Mouse (Mus musculus) lung, embryonic 14.5 days (tissue): ENCODE data around the gene Meox2. TPM values are rescaled to one million over a fixed set of nuclear protein-coding genes. Genes with fewer than 3 reads are reported as not detected.

Experiments used
- ATAC-seq: fragments of 200-750 bp; cut with Nextera tagmentation; 2 replicates; pipeline ENCODE4 v1.8.0; 2017; ENCODE audit warnings: mild to moderate bottlenecking, moderate TSS enrichment, moderate library complexity; ENCODE audit not compliant: insufficient read depth
- DNase-seq: peaks from one replicate; pipeline ENCODE4 v3.0.0-alpha.2; 2015
- H3K27ac ChIP-seq: fragments of 300-500 bp; sonication (generic); 2 replicates; pipeline ENCODE4 v1.5.1; 2014; ENCODE audit warnings: low read depth, mild to moderate bottlenecking, moderate library complexity
- H3K27me3 ChIP-seq: fragments of 300-500 bp; sonication (generic); 2 replicates; pipeline ENCODE4 v1.6.1; 2014; ENCODE audit warnings: low read length, control low read depth; ENCODE audit not compliant: insufficient read depth
- H3K36me3 ChIP-seq: fragments of 300-500 bp; sonication (generic); 2 replicates; pipeline ENCODE4 v1.6.1; 2014; ENCODE audit warnings: control low read depth; ENCODE audit not compliant: insufficient read depth
- H3K4me1 ChIP-seq: fragments of 300-500 bp; sonication (generic); 2 replicates; pipeline ENCODE4 v1.6.1; 2014; ENCODE audit warnings: antibody characterized with exemption, control low read depth; ENCODE audit not compliant: insufficient read depth
- H3K4me2 ChIP-seq: fragments of 300-500 bp; sonication (generic); 2 replicates; pipeline ENCODE4 v1.6.1; 2014; ENCODE audit warnings: mild to moderate bottlenecking
- H3K4me3 ChIP-seq: fragments of 300-500 bp; sonication (generic); 2 replicates; pipeline ENCODE4 v1.5.1; 2014; ENCODE audit warnings: low read depth, low read length
- H3K9ac ChIP-seq: fragments of 300-500 bp; sonication (generic); 2 replicates; pipeline ENCODE4 v1.6.1; 2014
- H3K9me3 ChIP-seq: fragments of 300-500 bp; sonication (generic); 2 replicates; pipeline ENCODE4 v1.6.1; 2016; ENCODE audit warnings: low read depth, low read length, control low read depth
- CTCF ChIP-seq: IDR thresholded peaks from 2 replicates; pipeline ENCODE4 v1.5.1; 2016; ENCODE audit warnings: antibody characterized with exemption, low read depth
- WGBS: fragments of 180-500 bp; shearing (Covaris S2); extraction: QIAGEN DNeasy Blood & Tissue Kit; methylation state at CpG from one replicate; pipeline ENCODE4 v1.1.7; 2014; 5-methylcytosine and 5-hydroxymethylcytosine counted together
- polyA plus RNA-seq: library from polyadenylated mRNA; unstranded; fragments of >200 nt; fragmentation: Nextera tagmentation; extraction: Ambion mirVana; gene quantifications from 2 replicates; pipeline ENCODE4 v1.2.1, GENCODE M21; 2014

Gene Meox2
- polyA plus RNA-seq, 1 experiment from 2014 or later: 31.7 TPM

- Histone ChIP-seq H3K9ac (peak overlapping the region; percentile 75), H3K9me3 (no peaks in the 10 kb centered on the region), H3K36me3 (no peaks in the 10 kb centered on the region), H3K27ac (peak overlapping the region; percentile 86), H3K4me1 (peaks cover 5% of the 10 kb centered on the region; the same call in 1 of the 2 replicates), H3K4me2 (peak overlapping the region; percentile 73), H3K27me3 (peaks cover 15% of the 10 kb centered on the region), H3K4me3 (peak overlapping the region; percentile 63)
- no peak for TF ChIP-seq CTCF
- DNase-seq (peak; percentile 53), ATAC-seq (peak; percentile 74)
- WGBS: under 1% methylated on average over 29 of the region's 29 CpGs
These were observed 606 bp downstream of the Meox2 start for GRCm38 (mm10) chr12:37108819-37109473.

- Histone ChIP-seq H3K4me1 (peaks cover 5% of the 10 kb centered on the region; the same call in 1 of the 2 replicates), H3K9ac (peak overlapping the region; percentile 75), H3K4me2 (peak overlapping the region; percentile 73), H3K27me3 (peaks cover 15% of the 10 kb centered on the region), H3K36me3 (no peaks in the 10 kb centered on the region), H3K4me3 (peak overlapping the region; percentile 63), H3K27ac (peak overlapping the region; percentile 86), H3K9me3 (no peaks in the 10 kb centered on the region)
- no peak for TF ChIP-seq CTCF
- ATAC-seq (peak; percentile 22; the same call in 1 of the 2 replicates), DNase-seq (peak; percentile 69)
- 4% methylated on average over 18 of the region's 18 CpGs for WGBS
These were observed 1.2 kb downstream of the Meox2 start for GRCm38 (mm10) chr12:37109474-37110012.

DNA sequence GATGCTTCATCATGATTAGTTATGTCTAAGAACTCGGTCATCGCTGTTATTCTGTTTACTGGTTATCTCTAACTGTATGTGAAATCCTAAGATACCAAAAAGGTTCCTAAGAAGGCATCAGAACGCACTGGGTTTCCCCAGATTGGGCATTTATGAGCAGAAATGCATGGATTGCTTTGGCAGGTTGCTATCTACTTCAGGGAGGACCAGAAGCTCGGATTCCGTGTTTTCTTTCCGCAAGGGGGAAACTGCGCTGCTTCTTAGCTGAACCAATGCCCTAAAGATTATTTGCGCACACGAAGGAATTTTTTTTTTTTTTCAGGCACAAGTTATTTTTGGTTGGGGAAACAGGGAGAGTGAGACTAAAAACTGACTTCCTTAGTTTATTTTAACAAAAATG, 2.6 kb downstream of the Meox2 start:
- H3K9ac ChIP-seq: peak overlapping the region; percentile 51
- H3K4me3 ChIP-seq: peak overlapping the region; percentile 63
- 24% methylated on average over 9 of the region's 9 CpGs for WGBS
- H3K27me3 ChIP-seq: peaks cover 15% of the 10 kb centered on the region
- H3K4me2 ChIP-seq: peak overlapping the region; percentile 57
- TF ChIP-seq CTCF: no peak
- H3K9me3 ChIP-seq: no peaks in the 10 kb centered on the region
- peak overlapping the region; percentile 42; the same call in 1 of the 2 replicates for H3K27ac ChIP-seq
- no peaks in the 10 kb centered on the region for H3K36me3 ChIP-seq
- DNase-seq (peak; percentile 67), ATAC-seq (no peak)
- H3K4me1 ChIP-seq: peaks cover 5% of the 10 kb centered on the region; the same call in 1 of the 2 replicates

DNA sequence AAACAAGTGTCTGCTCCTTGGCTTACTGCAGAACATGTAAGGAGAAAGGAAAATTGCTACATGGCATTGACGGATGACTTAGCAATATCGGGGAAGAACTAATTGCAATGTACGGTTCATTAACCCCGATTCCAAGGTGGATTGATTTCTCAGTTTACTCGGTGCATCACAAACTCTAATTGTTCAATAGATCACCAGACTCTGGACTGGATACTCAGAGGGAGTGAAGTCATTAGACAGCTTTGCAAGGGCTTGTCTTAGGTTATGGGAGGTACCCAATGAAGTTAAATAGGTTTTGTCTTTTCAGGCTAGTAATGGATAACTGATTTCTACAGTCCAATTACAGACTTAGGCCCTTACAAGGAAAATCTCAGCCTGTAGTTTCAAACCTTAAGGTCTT, 10.9 kb downstream of the Meox2 start:
- H3K4me1 ChIP-seq: no peaks in the 10 kb centered on the region
- H3K36me3 ChIP-seq: no peaks in the 10 kb centered on the region
- no peak overlapping the region for H3K4me2 ChIP-seq
- no peak overlapping the region for H3K4me3 ChIP-seq
- 84% methylated on average over 5 of the region's 5 CpGs for whole genome bisulfite sequencing
- TF ChIP-seq CTCF: no peak
- no peak overlapping the region for H3K27ac ChIP-seq
- ATAC-seq (no peak), DNase-seq (no peak)
- no peak overlapping the region for H3K9ac ChIP-seq
- H3K27me3 ChIP-seq: no peaks in the 10 kb centered on the region
- H3K9me3 ChIP-seq: no peaks in the 10 kb centered on the region

DNA sequence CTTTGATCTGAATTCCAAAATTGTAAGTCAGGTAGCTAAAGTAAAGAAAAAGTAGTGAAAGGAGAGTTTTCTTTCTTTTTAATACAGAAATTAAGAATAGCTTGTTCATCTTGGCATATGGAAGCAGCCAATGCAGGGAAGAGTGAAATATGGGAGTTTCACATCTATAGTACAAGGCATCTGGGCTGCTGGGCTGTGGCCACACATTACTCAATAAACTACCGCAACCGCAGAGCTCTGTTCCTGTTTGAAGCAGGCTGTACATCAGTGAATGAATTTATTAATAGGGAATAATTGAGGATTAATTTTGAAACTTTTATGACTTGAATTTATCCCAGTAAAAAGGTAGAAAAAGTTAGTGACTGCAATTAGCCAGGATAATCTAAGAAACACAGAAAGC, 15.4 kb downstream of the Meox2 start:
- 63% methylated on average over 2 of the region's 2 CpGs for WGBS
- H3K4me2 ChIP-seq: no peak overlapping the region
- no peak for DNase-seq

DNA sequence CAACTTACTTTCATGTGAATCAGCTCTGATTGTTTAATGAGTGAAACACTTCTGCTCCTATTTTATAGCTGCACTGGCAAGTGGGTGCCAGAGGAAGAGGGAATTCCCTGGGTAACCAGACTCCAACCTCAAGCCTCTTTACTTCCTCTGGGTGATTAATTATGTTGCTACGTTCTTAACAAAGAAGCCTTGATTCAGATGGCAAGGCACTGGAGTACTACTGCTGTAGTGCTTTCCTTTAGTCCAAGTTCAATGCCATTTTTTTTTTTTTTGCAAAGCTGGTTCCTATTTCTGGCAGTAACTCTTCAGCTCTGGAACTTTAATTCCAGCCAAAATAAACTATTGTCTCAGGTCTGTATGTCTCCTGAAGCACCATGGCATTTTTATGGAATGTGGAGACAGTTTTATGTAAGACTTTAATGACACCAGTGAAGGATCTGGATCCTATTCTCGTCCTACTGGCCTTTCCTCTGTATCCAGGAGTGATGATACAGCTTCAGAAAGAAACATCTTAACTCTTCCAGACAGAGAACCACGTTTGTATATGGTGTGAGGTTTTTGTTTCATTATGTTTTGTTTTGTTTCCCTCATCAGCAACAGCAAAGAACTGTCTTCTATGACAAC, 33.9 kb downstream of the Meox2 start:
- H3K4me1 ChIP-seq: no peaks in the 10 kb centered on the region
- H3K9me3 ChIP-seq: no peaks in the 10 kb centered on the region
- no peak overlapping the region for H3K9ac ChIP-seq
- H3K27me3 ChIP-seq: no peaks in the 10 kb centered on the region
- no peak for TF ChIP-seq CTCF
- DNase-seq (no peak), ATAC-seq (no peak)
- H3K27ac ChIP-seq: no peak overlapping the region
- no peak overlapping the region for H3K4me2 ChIP-seq
- WGBS: 35% methylated on average over 3 of the region's 3 CpGs
- no peak overlapping the region for H3K4me3 ChIP-seq
- H3K36me3 ChIP-seq: no peaks in the 10 kb centered on the region

More for the DNA sequence above, 15.4 kb downstream of the Meox2 start:
- no peak for ATAC-seq
- Histone ChIP-seq H3K9ac (no peak overlapping the region), H3K36me3 (no peaks in the 10 kb centered on the region), H3K4me3 (no peak overlapping the region), H3K27me3 (no peaks in the 10 kb centered on the region), H3K9me3 (no peaks in the 10 kb centered on the region), H3K27ac (no peak overlapping the region), H3K4me1 (no peaks in the 10 kb centered on the region)
- TF ChIP-seq CTCF: no peak

GRCm38 (mm10) chr12:37143879-37144278, 35.5 kb downstream of the Meox2 start:
- TF ChIP-seq CTCF: no peak
- Histone ChIP-seq H3K9ac (no peak overlapping the region), H3K27me3 (no peaks in the 10 kb centered on the region), H3K27ac (no peak overlapping the region), H3K4me2 (no peak overlapping the region), H3K9me3 (no peaks in the 10 kb centered on the region), H3K4me3 (no peak overlapping the region), H3K36me3 (no peaks in the 10 kb centered on the region), H3K4me1 (no peaks in the 10 kb centered on the region)
- no peak for DNase-seq
- 90% methylated on average over 1 of the region's 1 CpGs for WGBS
- ATAC-seq: no peak
